Mouse (Mus musculus) spleen, embryonic (tissue): ENCODE measurements around the gene Ecsit.

Experiments
- CTCF ChIA-PET: fragments of 350-600 bp; sonication (Branson Sonifier 250); formaldehyde crosslinking; loops from one replicate; lab custom pipeline; 2022; lab: Charles Lee

Gene Ecsit

GRCm38 (mm10) chr9:22085022-22085834 is at the start of gene Ecsit:
Gene Ecsit, minus strand, starts transcription at chr9:22085438.
- CTCF ChIA-PET: interaction anchor here (0.5 to 0.7 kb wide), 3 partner anchors 10 to 59 kb away, joined by 3 to 19 read pairs (median 3); no protein-coding TSS in a partner anchor

DNA sequence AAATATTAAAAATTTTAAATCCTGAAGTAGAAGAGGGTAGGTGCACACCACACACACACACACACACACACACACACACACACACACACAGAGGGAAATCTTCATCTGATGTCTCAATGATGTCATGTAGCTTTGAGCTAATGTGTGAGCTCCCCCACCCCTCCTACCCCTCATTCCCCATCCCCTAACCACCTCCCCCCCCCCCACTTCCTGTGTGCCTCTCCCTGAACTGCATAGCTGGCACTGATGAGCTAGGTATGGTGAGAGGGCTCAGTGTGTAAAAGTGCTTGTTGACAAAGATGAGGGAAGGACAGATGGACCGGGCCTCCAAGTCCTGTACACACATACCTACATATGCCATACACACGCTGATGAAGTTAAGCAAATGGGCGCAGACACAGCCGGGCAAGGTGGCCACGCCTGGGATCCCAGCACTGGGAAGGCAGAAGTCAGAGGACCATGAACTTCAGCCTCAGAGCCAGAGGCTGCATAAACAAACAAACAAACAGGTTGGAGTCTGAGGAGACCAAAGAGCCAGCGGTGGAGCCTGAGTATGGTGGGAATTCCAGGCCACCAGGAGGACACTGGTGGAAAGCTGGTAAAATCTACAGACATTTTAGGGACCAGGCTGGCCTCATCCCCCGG is 49.1 kb upstream of the Ecsit start:
- CTCF ChIA-PET: interaction anchor here (0.7 to 1.0 kb wide), 2 partner anchors 10 to 17 kb away, joined by 3 to 4 read pairs; partner anchors contain the start of gene Elof1

DNA sequence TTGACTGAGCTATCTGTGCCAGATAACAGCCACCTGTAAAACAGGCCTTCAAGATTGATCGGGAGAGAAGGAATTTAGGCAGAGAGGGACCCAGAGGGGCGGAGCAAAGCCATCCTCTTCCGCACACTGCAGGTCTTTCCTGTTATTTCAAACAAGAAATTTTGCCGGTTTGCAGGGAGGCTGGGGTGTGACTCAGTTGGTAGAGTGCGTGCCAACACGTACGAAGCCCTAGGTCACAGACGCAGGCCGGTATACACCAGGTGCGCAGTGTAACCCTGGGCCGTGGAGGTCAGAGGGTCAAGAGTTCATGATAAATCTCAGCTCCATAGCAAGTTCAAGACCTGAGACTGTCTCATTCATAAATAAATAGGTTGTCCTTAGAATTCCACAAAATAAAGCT is 47.0 kb upstream of the Ecsit start:
- CTCF ChIA-PET: interaction anchor here (0.5 to 2.1 kb wide), 2 partner anchors 9 to 14 kb away, joined by 3 to 5 read pairs; no protein-coding TSS in a partner anchor

DNA sequence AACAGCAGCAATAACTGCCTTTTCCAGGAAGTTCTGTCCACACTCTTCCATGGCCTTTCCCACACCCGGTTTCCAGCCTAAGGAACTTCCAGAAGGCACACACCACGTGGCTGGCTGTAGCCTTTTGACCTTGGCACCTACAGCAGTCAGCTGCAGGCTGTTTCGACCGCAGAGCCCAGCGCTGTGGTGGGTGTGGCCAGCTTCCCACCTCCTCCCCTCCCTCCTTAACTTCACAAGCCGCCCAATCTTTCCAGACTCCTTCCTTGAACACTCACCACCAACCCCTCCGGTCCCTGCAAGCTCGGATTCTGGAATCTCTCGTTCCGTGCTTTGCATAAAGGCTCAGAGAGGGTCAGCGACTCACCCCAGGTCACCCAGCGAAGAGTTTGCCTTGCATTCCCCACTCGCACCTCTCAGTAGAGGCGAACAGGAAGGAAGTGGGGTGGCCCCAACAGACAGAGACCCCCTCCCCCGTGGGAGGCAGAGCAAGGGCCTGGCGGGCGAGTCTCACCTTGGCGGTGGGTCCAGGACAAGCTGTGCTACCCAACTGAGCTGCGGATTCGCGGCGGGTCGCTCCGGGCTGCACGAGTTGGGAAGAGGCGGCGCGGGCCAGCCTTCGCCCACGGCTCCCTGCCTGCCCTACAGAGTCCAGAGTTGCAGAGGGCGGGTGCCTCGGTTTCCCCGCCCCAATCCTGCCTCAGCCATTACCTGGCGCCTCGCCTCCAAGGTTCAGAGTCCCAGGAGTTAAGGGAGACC is 46.2 kb upstream of the Ecsit start:
- CTCF ChIA-PET: interaction anchor here (0.5 to 2.1 kb wide), 4 partner anchors 8 to 13 kb away, joined by 3 to 5 read pairs (median 4); no protein-coding TSS in a partner anchor

DNA sequence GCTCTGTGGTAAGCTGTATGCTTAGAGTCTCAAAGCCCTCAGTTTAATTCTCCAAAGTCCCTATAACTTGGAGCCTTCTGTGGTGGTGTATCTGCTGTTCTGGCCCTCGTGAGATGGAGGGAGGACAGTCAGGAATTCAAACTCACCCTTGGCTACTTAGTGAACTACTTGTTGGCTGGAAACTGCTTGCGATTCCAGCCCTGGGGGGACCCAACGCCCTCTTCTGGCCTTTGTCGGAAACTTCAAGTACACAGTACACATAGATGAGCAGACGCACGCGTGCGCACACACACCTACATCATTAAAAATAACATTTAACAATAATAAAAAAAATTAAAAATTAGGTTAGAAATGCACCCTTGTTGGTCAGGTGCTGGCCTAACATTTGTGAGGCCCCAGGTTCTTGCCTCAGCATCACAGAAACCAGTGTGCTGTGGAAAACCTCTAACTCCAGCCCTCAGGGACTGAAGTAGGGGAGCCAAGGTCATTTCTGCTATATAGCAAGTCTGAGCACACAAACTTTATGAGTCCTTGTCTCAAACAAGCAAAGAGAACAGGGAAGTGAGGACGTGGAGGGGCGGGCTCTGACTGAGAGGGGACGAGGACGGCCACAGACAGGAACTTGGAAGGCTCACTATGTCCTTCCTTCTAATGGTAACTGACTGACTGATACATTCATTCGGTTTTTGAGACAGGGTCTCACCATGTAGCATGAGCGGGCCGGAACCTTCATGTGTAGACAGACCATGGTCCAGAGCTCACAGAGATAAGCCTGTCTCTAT is 40.2 kb upstream of the Ecsit start:
- CTCF ChIA-PET: interaction anchor here (1.0 to 1.3 kb wide), 2 partner anchors 8 to 13 kb away, joined by 4 to 5 read pairs; no protein-coding TSS in a partner anchor

- CTCF ChIA-PET: interaction anchor here (0.9 to 1.3 kb wide), 2 partner anchors 10 to 14 kb away, joined by 4 read pairs; no protein-coding TSS in a partner anchor
These were observed 38.9 kb upstream of the Ecsit start for GRCm38 (mm10) chr9:22124169-22124568.

DNA sequence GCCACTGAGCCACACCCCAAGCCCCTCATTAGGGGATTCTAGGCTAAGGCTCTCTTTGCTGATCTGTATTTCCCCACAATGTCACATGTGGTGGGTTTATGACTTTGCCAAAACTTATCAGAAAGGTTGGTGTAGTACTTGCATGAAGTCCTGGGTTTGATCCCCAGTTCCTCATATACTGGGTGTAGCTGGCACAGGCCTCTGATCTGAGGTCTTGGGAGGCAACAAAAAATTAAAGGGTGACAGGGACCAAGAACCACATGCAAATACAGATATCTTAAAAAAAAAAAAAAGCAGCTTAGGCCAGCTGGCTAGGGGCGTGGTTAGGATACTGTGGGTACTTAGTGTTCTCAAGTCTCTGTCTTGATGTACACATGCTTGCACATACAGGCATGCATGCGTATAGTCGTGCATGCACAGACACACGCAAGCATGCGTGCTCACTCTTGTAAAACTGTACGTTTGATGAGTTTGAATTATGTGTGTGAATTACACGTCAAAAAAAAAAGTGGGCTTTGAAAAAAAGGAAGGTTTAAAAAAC is 37.9 kb upstream of the Ecsit start:
- CTCF ChIA-PET: interaction anchor here (0.6 to 0.9 kb wide), 3 partner anchors 8 to 32 kb away, joined by 3 to 8 read pairs (median 3); no protein-coding TSS in a partner anchor

GRCm38 (mm10) chr9:22122005-22122404 is 36.8 kb upstream of the Ecsit start:
- CTCF ChIA-PET: interaction anchor here (0.6 to 0.7 kb wide), 2 partner anchors 205 to 857 kb away, joined by 3 to 8 read pairs; no protein-coding TSS in a partner anchor

GRCm38 (mm10) chr9:22121545-22121944 is 36.3 kb upstream of the Ecsit start:
- CTCF ChIA-PET: no interaction called here

- CTCF ChIA-PET: interaction anchor here (1.7 kb wide), 1 partner anchor 12 kb away, joined by 5 read pairs; no protein-coding TSS in a partner anchor
These were observed 34.3 kb upstream of the Ecsit start for GRCm38 (mm10) chr9:22119543-22119942.

- CTCF ChIA-PET: interaction anchor here (0.5 to 1.7 kb wide), 5 partner anchors 8 to 33 kb away, joined by 4 to 6 read pairs (median 5); no protein-coding TSS in a partner anchor
These were observed 32.7 kb upstream of the Ecsit start for GRCm38 (mm10) chr9:22117754-22118456.

DNA sequence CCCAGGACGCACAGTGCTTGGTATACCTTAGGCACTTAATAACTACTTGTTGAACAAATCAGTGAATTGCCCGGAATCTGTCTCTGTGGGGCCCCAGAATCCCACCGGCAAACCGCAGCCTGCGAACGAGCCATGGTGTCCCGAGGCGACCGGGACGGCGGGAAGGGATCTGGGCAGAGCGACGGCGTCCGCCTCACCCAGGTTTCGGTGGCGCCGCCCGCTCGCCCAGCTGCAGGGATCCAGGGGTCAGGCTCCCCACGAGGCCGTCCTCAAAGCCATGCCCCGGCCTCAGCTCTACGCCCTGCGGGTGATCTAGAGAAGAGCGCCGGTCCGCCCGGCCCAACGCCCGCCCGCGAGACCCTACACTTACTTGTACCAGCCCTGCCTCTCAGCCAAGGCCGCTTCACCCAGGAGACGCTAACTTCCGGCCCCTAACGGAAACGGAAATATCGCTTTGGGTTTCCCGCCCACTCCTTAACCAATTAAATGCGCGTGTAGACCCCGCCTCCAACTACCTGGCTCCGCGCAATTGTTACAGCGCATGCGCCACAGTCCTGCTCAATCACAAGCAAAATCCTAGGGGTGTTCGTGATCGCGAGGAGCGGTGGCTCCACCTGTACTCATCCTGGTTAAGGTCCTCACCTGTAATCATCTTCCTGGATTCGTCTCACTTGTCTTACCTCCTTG is 31.6 kb upstream of the Ecsit start, which contains the start of gene Elof1:
Gene Elof1, minus strand, starts transcription at position 433 of the 687 bp plus-strand sequence.
- CTCF ChIA-PET: interaction anchor here (0.5 to 0.9 kb wide), 5 partner anchors 9 to 27 kb away, joined by 3 to 8 read pairs (median 4); no protein-coding TSS in a partner anchor

DNA sequence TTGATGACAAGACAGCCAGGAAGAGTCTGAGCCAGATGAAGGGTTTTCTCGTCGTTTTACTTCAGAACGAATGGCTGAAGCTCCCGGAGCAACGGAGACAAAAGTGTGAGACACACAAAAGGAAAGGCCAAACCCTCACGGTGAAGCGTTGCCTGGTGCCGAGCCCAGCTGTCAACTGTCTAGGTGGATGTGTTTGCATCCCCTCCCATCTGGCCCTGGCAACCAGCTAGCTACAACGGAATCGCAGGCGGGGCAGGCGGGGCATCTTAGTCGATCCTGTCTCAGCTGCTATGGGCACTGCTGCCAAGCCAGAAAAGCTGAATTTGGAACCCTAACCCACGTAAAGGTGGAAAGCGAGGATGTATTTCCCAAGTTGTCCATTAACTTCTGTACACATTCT is 30.8 kb upstream of the Ecsit start:
- CTCF ChIA-PET: interaction anchor here (0.6 to 1.1 kb wide), 3 partner anchors 8 to 28 kb away, joined by 4 to 8 read pairs (median 7); no protein-coding TSS in a partner anchor

DNA sequence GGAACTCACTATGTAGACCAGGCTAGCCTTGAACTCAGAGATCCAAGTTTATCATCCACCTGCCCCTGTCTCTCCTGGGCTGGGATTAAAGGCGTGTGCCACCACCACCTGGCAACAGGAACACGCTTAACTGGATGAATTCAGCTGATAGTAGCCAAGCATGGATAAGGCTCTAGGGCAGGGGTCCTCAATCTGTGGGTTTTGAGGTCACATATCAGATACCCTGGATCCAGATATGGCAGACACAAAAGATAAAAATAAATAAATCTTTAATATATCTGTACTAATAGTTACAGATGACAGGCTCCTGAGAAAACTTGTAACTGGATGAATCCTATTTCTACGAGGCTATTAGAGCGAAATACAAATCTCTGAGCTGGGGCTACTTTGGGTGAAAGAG is 30.4 kb upstream of the Ecsit start:
- CTCF ChIA-PET: interaction anchor here (0.8 to 1.1 kb wide), 2 partner anchors 8 to 27 kb away, joined by 7 to 8 read pairs; no protein-coding TSS in a partner anchor

DNA sequence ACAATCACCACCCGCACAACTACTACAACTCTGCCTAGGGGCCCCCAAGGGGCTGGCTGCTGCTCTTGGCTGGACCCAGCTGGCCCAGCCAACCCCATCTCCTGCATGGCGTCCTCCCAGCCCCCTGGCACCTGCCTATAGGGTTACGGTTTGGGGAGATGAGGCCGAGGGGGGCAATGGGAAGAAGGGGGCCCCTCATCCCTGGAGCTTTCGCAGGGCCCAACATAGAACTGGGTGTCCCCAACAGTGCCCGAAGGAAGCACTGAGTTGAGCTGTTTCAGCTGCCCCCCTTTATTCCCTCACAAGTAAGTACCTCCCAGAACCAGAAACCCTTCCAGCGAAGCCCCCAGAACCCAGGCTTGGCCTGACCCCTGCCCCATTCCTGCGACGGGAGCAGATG is 23.0 kb upstream of the Ecsit start:
- CTCF ChIA-PET: interaction anchor here (0.6 to 1.0 kb wide), 2 partner anchors 8 to 13 kb away, joined by 3 to 8 read pairs; no protein-coding TSS in a partner anchor

DNA sequence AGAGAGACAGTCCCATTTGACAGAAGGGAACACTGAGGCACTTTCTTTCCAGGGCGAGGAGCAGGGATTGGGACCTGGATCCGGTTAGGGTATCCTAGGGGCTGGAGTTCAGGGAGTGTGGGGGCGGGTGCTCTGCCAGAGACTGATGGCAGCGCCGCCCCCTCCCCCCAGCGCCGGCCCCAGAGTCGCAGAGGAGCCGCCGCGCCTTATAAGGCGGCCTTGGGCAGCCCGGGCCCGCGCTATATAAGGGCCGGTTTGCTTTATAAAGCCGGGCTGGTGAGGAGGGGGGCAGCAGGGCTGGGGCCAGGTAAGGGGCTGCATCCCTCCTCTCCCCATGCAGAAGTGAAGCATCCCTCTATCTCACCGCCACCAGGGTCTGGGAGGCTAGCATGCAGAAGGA is 14.7 kb upstream of the Ecsit start:
- CTCF ChIA-PET: no interaction called here

GRCm38 (mm10) chr9:22098993-22099696 is 13.9 kb upstream of the Ecsit start, which contains the start of gene Cnn1:
Gene Cnn1, plus strand, starts transcription at chr9:22099216.
- CTCF ChIA-PET: no interaction called here
